Mouse (Mus musculus) heart, postnatal 14 days (tissue): ENCODE data around the gene Ctnna2. TPM values are rescaled to one million over a fixed set of nuclear protein-coding genes. Genes with fewer than 3 reads are reported as not detected.

Experiments used
- DNase-seq, 2 experiments: peaks; one replicate each; pipeline ENCODE4 v3.0.0; 2021 to 2022
- intact Hi-C: fragments of 180-260 bp; cut with DNase I; formaldehyde crosslinking; loops from one replicate; pipeline ENCODE4 v1.15.1; 2025
- total RNA-seq, 2 experiments: library from RNA; stranded (reverse); gene quantifications; 2 replicates each; pipeline ENCODE4 v1.2.3; 2021

Gene Ctnna2
- total RNA-seq, 2 experiments from 2014 or later = 0.07 TPM; not detected in 1

- intact Hi-C loops = no loop called here
- DNase-seq = no peak
These were observed 521.6 kb downstream of the Ctnna2 start for GRCm38 (mm10) chr6:77457919-77458318.

- no peak for DNase-seq
- intact Hi-C loops = no loop called here
These were observed 532.6 kb downstream of the Ctnna2 start for GRCm38 (mm10) chr6:77446861-77447260.

GRCm38 (mm10) chr6:77443906-77444305, 535.6 kb downstream of the Ctnna2 start:
- no peak for DNase-seq
- intact Hi-C loops = no loop called here

- no peak for DNase-seq
- intact Hi-C loops = no loop called here
These were observed 538.4 kb downstream of the Ctnna2 start for GRCm38 (mm10) chr6:77441051-77441450.

- DNase-seq = peak; percentile 0 to 1
These were observed 549.1 kb downstream of the Ctnna2 start for GRCm38 (mm10) chr6:77430381-77430780.

GRCm38 (mm10) chr6:77425746-77426145, 553.8 kb downstream of the Ctnna2 start:
- intact Hi-C loops = no loop called here
- no peak for DNase-seq

More at GRCm38 (mm10) chr6:77430381-77430780, 549.1 kb downstream of the Ctnna2 start:
- intact Hi-C loops = no loop called here

- no peak for DNase-seq
- intact Hi-C loops = no loop called here
These were observed 554.7 kb downstream of the Ctnna2 start for GRCm38 (mm10) chr6:77424826-77425225.

GRCm38 (mm10) chr6:77421564-77422139, 557.8 kb downstream of the Ctnna2 start:
- DNase-seq = no peak
- intact Hi-C loops = no loop called here

- intact Hi-C loops = no loop called here
- DNase-seq = no peak
These were observed 562.5 kb downstream of the Ctnna2 start for GRCm38 (mm10) chr6:77416999-77417398.

GRCm38 (mm10) chr6:77413530-77413929, 566.0 kb downstream of the Ctnna2 start:
- intact Hi-C loops = no loop called here
- DNase-seq = no peak

GRCm38 (mm10) chr6:77408481-77408880, 571.0 kb downstream of the Ctnna2 start:
- intact Hi-C loops = no loop called here
- no peak for DNase-seq

- intact Hi-C loops = no loop called here
- no peak for DNase-seq
These were observed 578.7 kb downstream of the Ctnna2 start for GRCm38 (mm10) chr6:77400751-77401150.

GRCm38 (mm10) chr6:77391663-77392062, 587.8 kb downstream of the Ctnna2 start:
- no peak for DNase-seq
- intact Hi-C loops = no loop called here

- no peak for DNase-seq
- intact Hi-C loops = no loop called here
These were observed 598.2 kb downstream of the Ctnna2 start for GRCm38 (mm10) chr6:77381309-77381708.

GRCm38 (mm10) chr6:77373132-77373531, 606.4 kb downstream of the Ctnna2 start:
- peak in 1 of 2 experiments; percentile 5 for DNase-seq

GRCm38 (mm10) chr6:77371147-77371546, 608.4 kb downstream of the Ctnna2 start:
- DNase-seq = no peak
- intact Hi-C loops = no loop called here

More at GRCm38 (mm10) chr6:77373132-77373531, 606.4 kb downstream of the Ctnna2 start:
- intact Hi-C loops = no loop called here

- intact Hi-C loops = no loop called here
These were observed 621.0 kb downstream of the Ctnna2 start for GRCm38 (mm10) chr6:77358471-77358837.

GRCm38 (mm10) chr6:77357748-77358470, 621.6 kb downstream of the Ctnna2 start:
- intact Hi-C loops = no loop called here
- no peak for DNase-seq

More at GRCm38 (mm10) chr6:77358471-77358837, 621.0 kb downstream of the Ctnna2 start:
- DNase-seq = no peak

- no peak for DNase-seq
- intact Hi-C loops = no loop called here
These were observed 624.7 kb downstream of the Ctnna2 start for GRCm38 (mm10) chr6:77354826-77355225.

GRCm38 (mm10) chr6:77343781-77344180, 635.7 kb downstream of the Ctnna2 start:
- DNase-seq = no peak
- intact Hi-C loops = no loop called here

- intact Hi-C loops = no loop called here
- no peak for DNase-seq
These were observed 644.0 kb downstream of the Ctnna2 start for GRCm38 (mm10) chr6:77335537-77335936.

- DNase-seq = no peak
- intact Hi-C loops = no loop called here
These were observed 654.8 kb downstream of the Ctnna2 start for GRCm38 (mm10) chr6:77324748-77325147.
